Mouse (Mus musculus) heart, postnatal 0 days (tissue): ENCODE measurements at regions not wholly inside any gene's neighbourhood (a gene's known extent, or its start where the extent isn't known, plus 50 kb on each side); places are given as distances from the start of the nearest gene placed in this dataset.

Experiments used
- ATAC-seq: fragments of 200-750 bp; cut with Nextera tagmentation; 2 replicates; pipeline ENCODE4 v1.8.0; 2017; ENCODE audit warnings: low read depth, moderate number of reproducible peaks, moderate library complexity; ENCODE audit not compliant: insufficient read depth
- DNase-seq: peaks from one replicate; pipeline ENCODE4 v3.0.0-alpha.2; 2016; ENCODE audit warnings: low spot score
- H3K27ac ChIP-seq: fragments of 300-500 bp; sonication (generic); 2 replicates; pipeline ENCODE4 v1.5.1; 2014; ENCODE audit warnings: low read depth, mild to moderate bottlenecking
- H3K27me3 ChIP-seq: fragments of 300-500 bp; sonication (generic); 2 replicates; pipeline ENCODE4 v1.6.1; 2014; ENCODE audit warnings: low read length, mixed read lengths; ENCODE audit not compliant: control insufficient read depth, insufficient read depth
- H3K36me3 ChIP-seq: fragments of 300-500 bp; sonication (generic); replicated peaks from 2 replicates; pipeline ENCODE4 v1.6.1; 2014; ENCODE audit warnings: low read length, mixed read lengths; ENCODE audit not compliant: control insufficient read depth, insufficient read depth
- H3K4me1 ChIP-seq: fragments of 300-500 bp; sonication (generic); 2 replicates; pipeline ENCODE4 v1.6.1; 2014; ENCODE audit warnings: antibody characterized with exemption; ENCODE audit not compliant: control insufficient read depth, insufficient read depth
- H3K4me2 ChIP-seq: fragments of 300-500 bp; sonication (generic); 2 replicates; pipeline ENCODE4 v1.6.1; 2014; ENCODE audit warnings: low read depth, mild to moderate bottlenecking, low read length, moderate library complexity
- H3K4me3 ChIP-seq: fragments of 300-500 bp; sonication (generic); 2 replicates; pipeline ENCODE4 v1.5.1; 2014; ENCODE audit warnings: low read depth, low read length
- H3K9ac ChIP-seq: fragments of 300-500 bp; sonication (generic); replicated peaks from 2 replicates; pipeline ENCODE4 v1.6.1; 2014; ENCODE audit warnings: low read depth, low read length, mixed read lengths
- H3K9me3 ChIP-seq: fragments of 300-500 bp; sonication (generic); replicated peaks from 2 replicates; pipeline ENCODE4 v1.6.1; 2016; ENCODE audit warnings: low read length; ENCODE audit not compliant: control insufficient read depth
- CTCF ChIP-seq: IDR thresholded peaks from 2 replicates; pipeline ENCODE4 v1.5.1; 2016; ENCODE audit warnings: antibody characterized with exemption, control low read depth, low read depth
- EP300 ChIP-seq: IDR thresholded peaks from 2 replicates; pipeline ENCODE4 v1.6.1; 2016; ENCODE audit warnings: antibody characterized with exemption, low read depth
- WGBS: fragments of 180-500 bp; shearing (Covaris S2); extraction: QIAGEN DNeasy Blood & Tissue Kit; methylation state at CpG from one replicate; pipeline ENCODE4 v1.1.7; 2014; 5-methylcytosine and 5-hydroxymethylcytosine counted together

GRCm38 (mm10) chr2:17290709-17291108 lies 440.6 kb downstream of the Nebl start:
- Histone ChIP-seq H3K27ac (no peak overlapping the region), H3K9me3 (no peaks in the 10 kb centered on the region), H3K9ac (no peak overlapping the region), H3K36me3 (no peaks in the 10 kb centered on the region), H3K4me1 (no peaks in the 10 kb centered on the region), H3K4me2 (no peak overlapping the region), H3K27me3 (no peaks in the 10 kb centered on the region), H3K4me3 (no peak overlapping the region)
- no peak for ATAC-seq
- TF ChIP-seq EP300 = no peak
- TF ChIP-seq CTCF = no peak
- no peak for DNase-seq

GRCm38 (mm10) chr2:17287598-17287997 lies 443.7 kb downstream of the Nebl start:
- Histone ChIP-seq H3K4me1 (no peaks in the 10 kb centered on the region), H3K36me3 (no peaks in the 10 kb centered on the region), H3K9ac (no peak overlapping the region), H3K4me2 (no peak overlapping the region), H3K27me3 (no peaks in the 10 kb centered on the region), H3K4me3 (no peak overlapping the region), H3K9me3 (no peaks in the 10 kb centered on the region), H3K27ac (no peak overlapping the region)
- 55% methylated on average over 1 of the region's 1 CpGs for WGBS
- no peak for TF ChIP-seq CTCF
- TF ChIP-seq EP300 = no peak
- no peak for ATAC-seq
- DNase-seq = no peak

GRCm38 (mm10) chr2:17249960-17250359 lies 481.3 kb downstream of the Nebl start:
- H3K4me2 ChIP-seq = no peak overlapping the region
- no peak overlapping the region for H3K27ac ChIP-seq
- no peak for DNase-seq
- no peaks in the 10 kb centered on the region for H3K4me1 ChIP-seq
- no peaks in the 10 kb centered on the region for H3K27me3 ChIP-seq
- H3K36me3 ChIP-seq = no peaks in the 10 kb centered on the region
- WGBS = 65% methylated on average over 2 of the region's 2 CpGs
- no peak overlapping the region for H3K4me3 ChIP-seq
- TF ChIP-seq CTCF = no peak
- no peak for TF ChIP-seq EP300
- no peak for ATAC-seq
- no peaks in the 10 kb centered on the region for H3K9me3 ChIP-seq
- no peak overlapping the region for H3K9ac ChIP-seq

GRCm38 (mm10) chr2:17245821-17246220 lies 485.4 kb downstream of the Nebl start:
- 76% methylated on average over 2 of the region's 2 CpGs for WGBS
- ATAC-seq = no peak
- H3K4me2 ChIP-seq = no peak overlapping the region

GRCm38 (mm10) chr2:17215607-17216006 lies 515.7 kb downstream of the Nebl start:
- no peaks in the 10 kb centered on the region for H3K27me3 ChIP-seq
- WGBS = 70% methylated on average over 1 of the region's 1 CpGs
- TF ChIP-seq EP300 (no peak), CTCF (no peak)

More at GRCm38 (mm10) chr2:17245821-17246220, 485.4 kb downstream of the Nebl start:
- Histone ChIP-seq H3K9me3 (no peaks in the 10 kb centered on the region), H3K27ac (no peak overlapping the region), H3K9ac (no peak overlapping the region), H3K4me3 (no peak overlapping the region), H3K4me1 (no peaks in the 10 kb centered on the region), H3K36me3 (no peaks in the 10 kb centered on the region), H3K27me3 (no peaks in the 10 kb centered on the region)
- no peak for TF ChIP-seq EP300
- no peak for TF ChIP-seq CTCF
- no peak for DNase-seq

GRCm38 (mm10) chr2:17214881-17215280 lies 516.4 kb downstream of the Nebl start:
- H3K9me3 ChIP-seq = no peaks in the 10 kb centered on the region
- no peaks in the 10 kb centered on the region for H3K27me3 ChIP-seq
- no peaks in the 10 kb centered on the region for H3K36me3 ChIP-seq
- no peak overlapping the region for H3K4me2 ChIP-seq
- H3K4me1 ChIP-seq = no peaks in the 10 kb centered on the region
- H3K27ac ChIP-seq = no peak overlapping the region
- DNase-seq = no peak
- WGBS = 60% methylated on average over 3 of the region's 3 CpGs
- H3K4me3 ChIP-seq = no peak overlapping the region
- TF ChIP-seq CTCF (no peak), EP300 (no peak)
- H3K9ac ChIP-seq = no peak overlapping the region
- no peak for ATAC-seq

More at GRCm38 (mm10) chr2:17215607-17216006, 515.7 kb downstream of the Nebl start:
- Histone ChIP-seq H3K36me3 (no peaks in the 10 kb centered on the region), H3K4me2 (no peak overlapping the region), H3K9me3 (no peaks in the 10 kb centered on the region), H3K27ac (no peak overlapping the region), H3K4me3 (no peak overlapping the region), H3K4me1 (no peaks in the 10 kb centered on the region), H3K9ac (no peak overlapping the region)
- ATAC-seq (no peak), DNase-seq (no peak)
